ENCODE assay signal across 17 mouse cellular contexts in the genomic region with DNA sequence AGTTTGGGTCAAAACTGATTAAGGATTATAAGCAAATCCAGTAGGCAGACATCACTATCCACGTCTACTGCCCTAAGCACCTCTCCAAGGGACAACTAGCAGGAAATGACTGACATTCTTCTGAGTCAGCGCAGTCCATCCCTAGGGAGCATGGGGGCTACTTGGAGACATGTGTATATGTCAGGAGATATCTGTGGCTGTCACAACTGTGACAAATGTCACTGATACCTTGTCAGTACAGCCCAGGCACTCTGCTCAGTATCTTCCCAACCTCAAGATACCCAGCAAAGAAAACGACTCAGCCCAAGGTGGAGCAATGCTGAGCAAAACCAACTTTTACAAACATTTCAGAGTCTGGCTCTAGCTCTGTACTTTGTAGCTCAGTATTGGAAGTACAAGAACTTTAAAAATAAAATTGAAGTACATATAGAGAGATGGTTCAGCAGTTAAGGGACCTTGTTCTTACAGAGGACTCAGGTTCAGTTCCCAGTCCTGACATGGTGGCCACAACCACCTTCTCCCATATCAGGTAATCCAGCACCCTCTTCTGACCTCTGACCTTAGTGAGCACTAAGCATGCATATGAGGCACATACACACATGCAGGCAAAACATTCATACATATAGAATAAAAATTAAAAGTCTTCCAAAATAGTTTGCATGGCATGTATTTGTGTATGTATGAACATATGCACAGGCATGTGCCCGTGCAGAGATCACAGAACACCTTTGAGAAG. TPM values are rescaled to one million over a fixed set of nuclear protein-coding genes. Genes with fewer than 3 reads are reported as not detected.
DNase-seq lines count a peak whose midpoint lies in the region; ATAC-seq and TF ChIP-seq lines count a peak whose summit lies in the region.
"Had no signal": no experiment of that assay in that cellular context is flagged by ENCODE, and none has a peak within 500 bp of the region (broad histone marks: within the 10 kb centered on the region; RNA-seq: fewer than 3 reads in every experiment).

No protein-coding gene starts in this region.

- H3K4me1 ChIP-seq in kidney, adult 2 months (ENCODE audit: control insufficient read depth, insufficient read depth, low read length) = no peaks in the 10 kb centered on the region
- H3K4me1 ChIP-seq in brown adipose tissue, adult 24 weeks (ENCODE audit: control insufficient read depth, insufficient read depth, insufficient read length, low read length) = peaks cover 4% of the 10 kb centered on the region
- H3K4me1 ChIP-seq in erythroblast, embryonic 14.5 days (ENCODE audit: control insufficient read depth) = peaks cover 84% of the 10 kb centered on the region
- H3K4me1 ChIP-seq in liver, embryonic 16.5 days (ENCODE audit: control insufficient read depth, low read depth, low read length) = peaks cover 56% of the 10 kb centered on the region
- H3K4me1 ChIP-seq: embryonic facial prominence, embryonic 15.5 days; forebrain, embryonic 13.5 days; midbrain, embryonic 10.5 days had no signal

- peak; percentile 83 for ATAC-seq in liver, embryonic 16.5 days (ENCODE audit: low read depth)
- ATAC-seq: CD4-positive, CD25-positive, alpha-beta regulatory T cell, adult 4 months; forebrain, embryonic 13.5 days; hindbrain, postnatal 0 days had no signal

- 67% methylated on average over 4 of the region's 4 CpGs for WGBS in kidney, adult 2 months
- WGBS in liver, embryonic 16.5 days (ENCODE audit: insufficient replicate concordance) = 34% methylated on average over 4 of the region's 4 CpGs

- H3K9ac ChIP-seq in liver, embryonic 16.5 days (ENCODE audit: low read depth, low read length) = no peak overlapping the region
- H3K9ac ChIP-seq: embryonic facial prominence, embryonic 15.5 days; forebrain, embryonic 13.5 days had no signal

- H3K4me3 ChIP-seq in kidney, adult 2 months (ENCODE audit: insufficient read depth, low read depth, low read length) = no peak overlapping the region
- H3K4me3 ChIP-seq in brown adipose tissue, adult 24 weeks (ENCODE audit: insufficient read depth, low read depth, low read length) = no peak overlapping the region
- H3K4me3 ChIP-seq in erythroblast, embryonic 14.5 days (replicated peaks) = peak overlapping the region; percentile 15
- no peak overlapping the region for H3K4me3 ChIP-seq in liver, embryonic 16.5 days (ENCODE audit: low read depth, low read length)
- H3K4me3 ChIP-seq: embryonic facial prominence, embryonic 15.5 days; forebrain, embryonic 13.5 days; midbrain, embryonic 10.5 days had no signal

- peak overlapping the region; percentile 34 for H3K4me2 ChIP-seq in liver, embryonic 16.5 days (ENCODE audit: low read depth, low read length)
- H3K4me2 ChIP-seq: embryonic facial prominence, embryonic 15.5 days; forebrain, embryonic 13.5 days had no signal

- peak; percentile 32 for DNase-seq in kidney, adult 2 months
- no peak for DNase-seq in kidney, postnatal 14 days
- DNase-seq in cerebellum, adult 8-10 months = no peak
- no peak for DNase-seq in spleen, postnatal 10 days (ENCODE audit: low spot score in 2 of 2)
- no peak for DNase-seq in MN1 (ENCODE audit: low spot score)
- DNase-seq: cerebellum, adult 9-11 months; kidney, adult 18-20 months; thymus, postnatal 36 days had no signal

- no peak for TF ChIP-seq CTCF in kidney, adult 2 months (conservative IDR thresholded peaks at IDR 0.05; ENCODE audit: insufficient read depth, insufficient read length, low read depth, low read length)

- no peak for TF ChIP-seq POLR2A in kidney, adult 2 months (IDR thresholded peaks at IDR 0.05; ENCODE audit: low read depth, low read length)

- no peaks in the 10 kb centered on the region for H3K27me3 ChIP-seq in kidney, adult 2 months (replicated peaks; ENCODE audit: control insufficient read depth, insufficient read depth, low read length)
- H3K27me3 ChIP-seq in erythroblast, embryonic 14.5 days (ENCODE audit: control insufficient read depth) = no peaks in the 10 kb centered on the region
- H3K27me3 ChIP-seq in liver, embryonic 16.5 days (ENCODE audit: control insufficient read depth, insufficient read depth, low read depth, low read length) = no peaks in the 10 kb centered on the region
- H3K27me3 ChIP-seq: embryonic facial prominence, embryonic 15.5 days; forebrain, embryonic 13.5 days had no signal

- H3K27ac ChIP-seq in kidney, adult 2 months (ENCODE audit: insufficient read depth, low read depth, low read length) = no peak overlapping the region
- H3K27ac ChIP-seq in brown adipose tissue, adult 24 weeks (replicated peaks; ENCODE audit: low read depth, low read length) = peak overlapping the region; percentile 46
- peak overlapping the region; percentile 62 for H3K27ac ChIP-seq in liver, embryonic 16.5 days (ENCODE audit: low read length)
- H3K27ac ChIP-seq: embryonic facial prominence, embryonic 15.5 days; forebrain, embryonic 13.5 days; hindbrain, postnatal 0 days; midbrain, embryonic 10.5 days had no signal

- H3K9me3 ChIP-seq in erythroblast, embryonic 14.5 days (ENCODE audit: control insufficient read depth, low read length) = no peaks in the 10 kb centered on the region
- no peaks in the 10 kb centered on the region for H3K9me3 ChIP-seq in liver, embryonic 16.5 days (replicated peaks; ENCODE audit: control insufficient read depth, low read length)
- H3K9me3 ChIP-seq: embryonic facial prominence, embryonic 15.5 days; forebrain, embryonic 13.5 days; G1E; midbrain, embryonic 10.5 days had no signal

- no peaks in the 10 kb centered on the region for H3K36me3 ChIP-seq in kidney, adult 2 months (ENCODE audit: control insufficient read depth, insufficient read depth, low read length)
- H3K36me3 ChIP-seq in erythroblast, embryonic 14.5 days (ENCODE audit: control insufficient read depth) = peaks cover 52% of the 10 kb centered on the region
- peaks cover 10% of the 10 kb centered on the region for H3K36me3 ChIP-seq in liver, embryonic 16.5 days (ENCODE audit: control insufficient read depth, insufficient read depth)
- H3K36me3 ChIP-seq: embryonic facial prominence, embryonic 15.5 days; G1E had no signal

RNA-seq across cellular contexts. Expression of gene Zbtb46, which starts 38.2 kb away (rescaled TPM):
- polyA plus RNA-seq in kidney, adult 2 months (2012; rRNA removed) = 7.7 and 8.0 TPM in 2 replicates
- polyA plus RNA-seq in brown adipose tissue, adult 24 weeks (2012; ENCODE audit: insufficient read depth, insufficient read length, missing spikeins) = 5.5 and 6.6 TPM in 2 replicates
- 0.23 and 0.26 TPM in 2 replicates for polyA plus RNA-seq in erythroblast, embryonic 14.5 days (2012)
- polyA plus RNA-seq in liver, embryonic 16.5 days (2015; fragmentation: Nextera tagmentation; extraction: Ambion mirVana) = 7.0 and 7.5 TPM in 2 replicates
- polyA plus RNA-seq: G1E had no signal

RNA-seq across cellular contexts. Expression of gene Lime1, which starts 41.2 kb away (rescaled TPM):
- 35.1 and 53.7 TPM in 2 replicates for polyA plus RNA-seq in kidney, adult 2 months (2012; rRNA removed)
- polyA plus RNA-seq in brown adipose tissue, adult 24 weeks (2012; ENCODE audit: insufficient read depth, insufficient read length, missing spikeins) = 3.0 and 6.1 TPM in 2 replicates
- polyA plus RNA-seq in erythroblast, embryonic 14.5 days (2012) = 3.9 and 4.1 TPM in 2 replicates
- 4.7 and 6.3 TPM in 2 replicates for polyA plus RNA-seq in liver, embryonic 16.5 days (2015; fragmentation: Nextera tagmentation; extraction: Ambion mirVana)

RNA-seq across cellular contexts. Expression of gene Arfrp1, which starts 55.9 kb away (rescaled TPM):
- 32.0 and 36.0 TPM in 2 replicates for polyA plus RNA-seq in kidney, adult 2 months (2012; rRNA removed)
- polyA plus RNA-seq in brown adipose tissue, adult 24 weeks (2012; ENCODE audit: insufficient read depth, insufficient read length, missing spikeins) = 40.7 and 53.9 TPM in 2 replicates
- polyA plus RNA-seq in erythroblast, embryonic 14.5 days (2012) = 0.49 and 1.1 TPM in 2 replicates
- 17.1 and 20.7 TPM in 2 replicates for polyA plus RNA-seq in liver, embryonic 16.5 days (2015; fragmentation: Nextera tagmentation; extraction: Ambion mirVana)

RNA-seq across cellular contexts. Expression of gene Zgpat, which starts 56.3 kb away (rescaled TPM):
- polyA plus RNA-seq in kidney, adult 2 months (2012; rRNA removed) = 29.6 and 35.2 TPM in 2 replicates
- 12.4 TPM in 2 replicates for polyA plus RNA-seq in brown adipose tissue, adult 24 weeks (2012; ENCODE audit: insufficient read depth, insufficient read length, missing spikeins)
- 0.94 and 1.1 TPM in 2 replicates for polyA plus RNA-seq in erythroblast, embryonic 14.5 days (2012)
- 8.8 and 10.5 TPM in 2 replicates for polyA plus RNA-seq in liver, embryonic 16.5 days (2015; fragmentation: Nextera tagmentation; extraction: Ambion mirVana)
